Mouse (Mus musculus) intestine, embryonic 15.5 days (tissue): ENCODE results near the gene Syt9. TPM values are rescaled to one million over a fixed set of nuclear protein-coding genes. Genes with fewer than 3 reads are reported as not detected.

Source experiments
- ATAC-seq: fragments of 200-750 bp; cut with Nextera tagmentation; 2 replicates; pipeline ENCODE4 v1.8.0; 2017; ENCODE audit warnings: moderate TSS enrichment, moderate library complexity
- H3K27ac ChIP-seq: fragments of 300-500 bp; sonication (generic); 2 replicates; pipeline ENCODE4 v1.5.1; 2015; ENCODE audit warnings: mild to moderate bottlenecking, inconsistent platforms
- H3K27me3 ChIP-seq: fragments of 300-500 bp; sonication (generic); replicated peaks from 2 replicates; pipeline ENCODE4 v1.6.1; 2015; ENCODE audit warnings: inconsistent platforms
- H3K36me3 ChIP-seq: fragments of 300-500 bp; sonication (generic); 2 replicates; pipeline ENCODE4 v1.6.1; 2015; ENCODE audit warnings: inconsistent platforms
- H3K4me1 ChIP-seq: fragments of 300-500 bp; sonication (generic); replicated peaks from 2 replicates; pipeline ENCODE4 v1.6.1; 2015; ENCODE audit warnings: inconsistent platforms
- H3K4me2 ChIP-seq: fragments of 300-500 bp; sonication (generic); replicated peaks from 2 replicates; pipeline ENCODE4 v1.6.1; 2015; ENCODE audit warnings: mild to moderate bottlenecking, inconsistent platforms
- H3K4me3 ChIP-seq: fragments of 300-500 bp; sonication (generic); replicated peaks from 2 replicates; pipeline ENCODE4 v1.5.1; 2015; ENCODE audit warnings: inconsistent platforms
- H3K9ac ChIP-seq: fragments of 300-500 bp; sonication (generic); 2 replicates; pipeline ENCODE4 v1.6.1; 2015; ENCODE audit warnings: inconsistent platforms
- H3K9me3 ChIP-seq: fragments of 300-500 bp; sonication (generic); 2 replicates; pipeline ENCODE4 v1.6.1; 2016; ENCODE audit warnings: inconsistent platforms
- WGBS: fragments of 180-500 bp; shearing (Covaris S2); methylation state at CpG from one replicate; pipeline ENCODE4 v1.1.7; 2015; 5-methylcytosine and 5-hydroxymethylcytosine counted together
- polyA plus RNA-seq: library from polyadenylated mRNA; unstranded; fragments of >200 nt; fragmentation: Nextera tagmentation; extraction: Ambion mirVana; gene quantifications from 2 replicates; pipeline ENCODE4 v1.2.1, GENCODE M21; 2015

Gene Syt9
- 3.5 and 4.4 TPM in 2 replicates for polyA plus RNA-seq

DNA sequence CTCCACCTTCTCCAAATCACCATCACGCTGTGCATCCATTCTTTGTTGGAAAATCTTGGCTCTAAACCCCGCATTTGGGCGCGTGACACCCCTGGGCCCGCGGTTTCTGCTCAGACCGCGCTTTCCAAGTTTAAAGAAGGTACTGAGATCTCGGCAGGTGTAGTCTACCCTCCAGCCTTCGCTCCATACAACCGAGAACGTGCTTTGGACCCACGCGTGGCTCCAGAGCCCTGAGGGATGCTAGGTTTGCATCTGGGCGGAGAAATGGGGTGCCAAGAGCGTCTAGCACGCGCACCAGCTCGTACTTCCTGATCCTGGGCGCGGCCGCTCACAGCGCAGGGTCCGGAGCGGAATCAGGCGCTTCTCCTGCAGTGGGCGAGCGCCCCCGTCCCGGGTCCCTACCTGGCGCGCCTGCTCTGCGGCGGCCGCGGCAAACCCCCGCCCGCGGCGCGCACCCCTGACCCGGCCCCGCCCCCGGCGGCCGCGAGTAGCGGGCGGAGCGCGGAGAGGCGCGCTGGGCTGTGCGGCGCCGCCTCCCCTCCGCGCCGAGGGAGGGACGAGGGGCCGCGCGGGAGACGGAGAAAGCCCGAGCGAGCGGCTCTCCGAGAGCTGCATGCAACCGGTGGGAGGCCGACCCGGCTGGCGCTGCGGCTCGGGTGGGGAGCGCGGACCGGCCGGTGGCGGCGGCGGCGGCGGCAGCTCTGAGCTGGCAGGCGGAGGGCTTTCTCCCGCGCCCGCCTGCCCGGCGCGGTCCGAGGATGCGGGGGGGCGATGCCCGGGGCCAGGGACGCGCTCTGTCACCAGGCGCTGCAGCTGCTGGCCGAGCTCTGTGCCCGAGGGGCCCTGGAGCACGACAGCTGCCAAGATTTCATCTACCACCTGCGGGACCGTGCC is at the start of gene Syt9:
Gene Syt9 (plus strand): TSS at position 497 of the 894 bp plus-strand sequence.
- Histone ChIP-seq H3K27ac (no peak within 1 kb of the TSS), H3K27me3 (peaks cover 12% of the 10 kb centered on the region; the same call in 1 of the 2 replicates), H3K9me3 (no peaks in the 10 kb centered on the region), H3K36me3 (no peaks in the 10 kb centered on the region), H3K4me2 (peak within 1 kb of the TSS; percentile 100), H3K4me3 (peak within 1 kb of the TSS; percentile 69), H3K4me1 (peaks cover 10% of the 10 kb centered on the region), H3K9ac (peak within 1 kb of the TSS; percentile 58)
- WGBS, result under 1% methylated on average over 87 of the region's 102 CpGs
- ATAC-seq, result peak; percentile 97

DNA sequence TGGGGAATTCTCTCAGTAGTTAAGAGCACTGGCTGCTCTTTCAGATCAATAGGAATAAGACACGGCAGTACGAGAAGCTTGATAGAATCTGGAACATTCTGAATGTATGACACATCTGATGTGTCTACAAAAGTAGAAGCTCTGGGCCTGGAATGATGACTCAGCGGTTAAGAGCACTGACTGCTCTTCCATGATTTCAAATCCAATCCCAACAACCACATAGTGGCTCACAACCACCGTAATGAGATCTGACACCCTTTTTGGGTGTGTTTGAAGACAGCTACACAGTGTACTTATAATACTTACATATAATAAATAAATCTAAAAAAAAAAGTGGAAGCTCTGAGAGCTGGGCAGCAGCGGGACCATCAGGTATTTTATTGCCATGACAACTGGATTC is 31.5 kb upstream of the Syt9 start:
- H3K27ac ChIP-seq, result no peak overlapping the region
- H3K4me2 ChIP-seq, result no peak overlapping the region
- H3K4me3 ChIP-seq, result no peak overlapping the region
- H3K9ac ChIP-seq, result no peak overlapping the region
- no peaks in the 10 kb centered on the region for H3K27me3 ChIP-seq
- no peaks in the 10 kb centered on the region for H3K36me3 ChIP-seq
- no peaks in the 10 kb centered on the region for H3K9me3 ChIP-seq
- no peak for ATAC-seq
- WGBS, result 76% methylated on average over 5 of the region's 5 CpGs
- H3K4me1 ChIP-seq, result no peaks in the 10 kb centered on the region

DNA sequence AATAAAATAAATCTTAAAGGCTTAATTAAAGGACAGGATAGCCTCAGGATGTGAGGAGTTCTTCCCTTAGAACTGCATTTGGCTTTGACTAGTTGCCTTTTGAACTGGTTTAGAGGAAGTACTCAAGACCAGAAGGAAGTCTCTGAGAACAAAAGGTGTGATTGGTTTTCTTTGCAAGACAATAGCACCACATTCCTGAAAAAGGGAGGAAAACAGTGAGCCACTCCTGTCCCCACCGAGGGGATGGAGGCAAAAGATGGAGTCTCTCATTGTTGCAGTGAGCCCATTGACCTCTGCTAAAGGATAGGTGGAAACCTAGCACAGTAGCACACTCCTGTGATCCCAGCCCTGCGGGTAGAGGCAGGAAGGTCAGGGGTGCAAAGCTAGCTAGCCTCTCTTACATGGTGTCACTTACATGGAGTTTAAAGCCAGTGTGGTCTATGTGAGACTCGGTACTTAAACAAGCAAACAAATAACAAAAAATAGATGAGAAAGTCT is 30.9 kb upstream of the Syt9 start:
- ATAC-seq, result no peak
- no peaks in the 10 kb centered on the region for H3K27me3 ChIP-seq
- no peak overlapping the region for H3K4me2 ChIP-seq
- no peaks in the 10 kb centered on the region for H3K4me1 ChIP-seq
- H3K9me3 ChIP-seq, result no peaks in the 10 kb centered on the region
- H3K27ac ChIP-seq, result no peak overlapping the region
- no peak overlapping the region for H3K4me3 ChIP-seq
- WGBS, result 56% methylated on average over 3 of the region's 3 CpGs
- H3K36me3 ChIP-seq, result no peaks in the 10 kb centered on the region
- H3K9ac ChIP-seq, result no peak overlapping the region

- Histone ChIP-seq H3K9me3 (no peaks in the 10 kb centered on the region), H3K27ac (no peak overlapping the region), H3K27me3 (no peaks in the 10 kb centered on the region), H3K4me2 (no peak overlapping the region), H3K36me3 (no peaks in the 10 kb centered on the region), H3K4me3 (no peak overlapping the region), H3K9ac (no peak overlapping the region), H3K4me1 (no peaks in the 10 kb centered on the region)
- 59% methylated on average over 1 of the region's 1 CpGs for WGBS
- ATAC-seq, result no peak
Measured at GRCm38 (mm10) chr7:107340221-107340620, 30.3 kb upstream of the Syt9 start.

GRCm38 (mm10) chr7:107341519-107342190 is 28.9 kb upstream of the Syt9 start:
- whole genome bisulfite sequencing, result 63% methylated on average over 8 of the region's 8 CpGs
- no peak for ATAC-seq

GRCm38 (mm10) chr7:107349201-107349600 is 21.3 kb upstream of the Syt9 start:
- WGBS, result 85% methylated on average over 1 of the region's 1 CpGs
- no peak for ATAC-seq
- no peaks in the 10 kb centered on the region for H3K4me1 ChIP-seq
- no peak overlapping the region for H3K4me2 ChIP-seq
- no peak overlapping the region for H3K9ac ChIP-seq
- no peak overlapping the region for H3K4me3 ChIP-seq
- H3K36me3 ChIP-seq, result no peaks in the 10 kb centered on the region
- no peaks in the 10 kb centered on the region for H3K9me3 ChIP-seq
- no peak overlapping the region for H3K27ac ChIP-seq
- H3K27me3 ChIP-seq, result no peaks in the 10 kb centered on the region

More at GRCm38 (mm10) chr7:107341519-107342190, 28.9 kb upstream of the Syt9 start:
- Histone ChIP-seq H3K36me3 (no peaks in the 10 kb centered on the region), H3K9ac (no peak overlapping the region), H3K27me3 (no peaks in the 10 kb centered on the region), H3K9me3 (no peaks in the 10 kb centered on the region), H3K4me1 (no peaks in the 10 kb centered on the region), H3K4me2 (no peak overlapping the region), H3K4me3 (no peak overlapping the region), H3K27ac (no peak overlapping the region)

DNA sequence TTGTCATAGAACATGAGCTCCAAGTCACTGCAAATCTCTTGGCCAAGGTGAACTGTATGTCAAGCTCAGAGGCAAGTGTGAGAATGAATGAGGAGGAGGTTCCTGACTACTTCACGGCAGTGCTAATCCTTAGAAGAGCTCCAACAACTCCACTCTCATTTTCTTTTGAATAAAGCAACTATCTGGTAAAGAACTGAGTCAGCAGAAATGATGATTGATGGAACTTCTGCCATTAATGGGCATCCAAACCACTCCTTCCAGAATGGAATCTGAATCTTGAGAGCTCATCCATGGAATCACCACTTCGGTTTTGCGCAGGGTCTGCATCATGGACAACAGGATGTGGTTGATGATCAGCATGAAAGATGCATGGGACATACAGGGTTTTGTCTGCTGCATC is 8.4 kb upstream of the Syt9 start:
- no peak overlapping the region for H3K4me2 ChIP-seq
- 87% methylated on average over 3 of the region's 3 CpGs for WGBS
- no peak overlapping the region for H3K9ac ChIP-seq
- no peaks in the 10 kb centered on the region for H3K27me3 ChIP-seq
- H3K36me3 ChIP-seq, result no peaks in the 10 kb centered on the region
- no peak for ATAC-seq
- no peaks in the 10 kb centered on the region for H3K9me3 ChIP-seq
- H3K27ac ChIP-seq, result no peak overlapping the region
- no peak overlapping the region for H3K4me3 ChIP-seq
- H3K4me1 ChIP-seq, result no peaks in the 10 kb centered on the region

DNA sequence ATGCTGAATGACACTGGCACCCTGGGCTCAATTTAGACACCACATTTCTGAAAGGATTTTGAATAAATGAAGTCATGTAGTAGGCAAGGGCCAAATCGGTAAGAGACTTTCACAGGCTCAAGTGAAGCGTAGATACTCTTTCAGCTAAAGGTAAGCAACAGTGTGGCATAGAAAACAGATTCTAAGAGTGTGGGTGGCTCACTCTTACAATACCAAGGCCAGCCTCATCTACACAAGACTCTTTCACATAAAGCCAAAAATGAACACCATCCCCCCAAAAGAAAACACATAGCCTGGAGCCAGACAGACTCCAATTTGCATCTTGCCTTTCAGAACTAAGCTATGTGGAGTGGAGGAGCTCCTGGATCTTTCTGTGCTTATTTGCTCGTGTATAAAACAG is 7.9 kb upstream of the Syt9 start:
- Histone ChIP-seq H3K4me3 (no peak overlapping the region), H3K9me3 (no peaks in the 10 kb centered on the region), H3K4me1 (no peaks in the 10 kb centered on the region), H3K27me3 (no peaks in the 10 kb centered on the region), H3K9ac (no peak overlapping the region), H3K36me3 (no peaks in the 10 kb centered on the region), H3K27ac (no peak overlapping the region), H3K4me2 (no peak overlapping the region)
- 81% methylated on average over 3 of the region's 3 CpGs for WGBS
- no peak for ATAC-seq

DNA sequence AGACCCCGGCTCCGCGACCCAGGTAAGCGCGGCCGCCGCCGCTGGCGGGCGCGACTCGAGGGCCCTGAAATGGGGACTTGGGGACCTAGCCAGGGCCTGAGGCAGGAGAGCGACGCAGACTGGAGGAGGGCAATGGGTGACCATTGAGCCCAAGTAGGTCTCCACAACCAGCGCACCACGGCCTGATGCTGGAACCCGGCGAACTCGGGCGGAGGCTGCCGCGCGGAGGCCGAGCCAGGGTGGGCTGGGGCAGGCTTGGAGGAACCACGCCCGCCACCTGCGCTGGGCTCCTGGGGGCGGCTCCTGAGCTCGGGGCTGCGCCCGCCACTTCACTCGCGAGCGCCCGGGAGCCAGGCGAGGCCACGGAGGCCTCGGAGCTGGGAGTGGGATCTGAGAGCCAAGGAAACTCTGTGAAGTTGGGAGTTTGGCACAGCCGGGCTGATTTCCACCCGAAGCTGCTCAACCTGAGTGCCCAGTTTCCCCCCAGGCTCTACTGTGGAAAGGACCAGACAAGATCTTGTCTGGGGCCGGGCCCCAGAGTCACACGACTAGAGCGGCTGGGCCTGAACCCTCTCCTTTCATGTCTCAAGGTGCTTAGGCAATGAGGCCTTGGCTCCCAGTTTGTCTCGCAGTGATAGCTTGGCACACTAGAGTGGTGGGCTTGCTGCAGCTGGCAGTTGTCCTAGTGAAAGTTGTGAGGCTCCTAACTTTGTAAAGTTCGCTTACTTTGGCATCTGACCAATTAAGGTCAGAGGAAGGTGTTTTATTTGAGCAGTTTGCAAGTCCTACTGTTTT is 795 bp downstream of the Syt9 start:
- no peaks in the 10 kb centered on the region for H3K36me3 ChIP-seq
- 3% methylated on average over 45 of the region's 45 CpGs for WGBS
- H3K4me1 ChIP-seq, result peaks cover 10% of the 10 kb centered on the region
- H3K9ac ChIP-seq, result peak overlapping the region; percentile 58
- H3K27me3 ChIP-seq, result peaks cover 12% of the 10 kb centered on the region; the same call in 1 of the 2 replicates
- no peak overlapping the region for H3K27ac ChIP-seq
- ATAC-seq, result peak; percentile 68
- H3K4me2 ChIP-seq, result peak overlapping the region; percentile 100
- H3K9me3 ChIP-seq, result no peaks in the 10 kb centered on the region
- peak overlapping the region; percentile 69 for H3K4me3 ChIP-seq

DNA sequence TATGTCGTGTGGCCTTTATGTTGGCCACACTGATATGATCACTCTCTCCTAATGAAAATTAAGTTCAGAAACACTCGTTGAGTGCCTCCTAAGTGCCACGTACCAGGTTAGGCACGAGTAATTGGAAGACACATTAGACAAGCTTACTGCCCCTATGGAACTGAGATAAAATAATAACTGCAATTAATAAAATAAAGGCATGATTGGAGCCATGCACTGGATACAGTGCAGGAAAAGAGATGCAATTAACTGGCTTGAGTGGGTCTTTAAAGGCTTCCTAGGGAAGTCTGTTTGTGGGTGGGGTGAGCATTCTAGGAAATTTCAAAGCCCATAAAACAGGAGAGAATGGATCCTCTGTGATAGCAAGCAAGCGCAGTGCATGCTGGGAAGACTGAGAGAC is 10.0 kb downstream of the Syt9 start:
- ATAC-seq, result no peak
- 87% methylated on average over 5 of the region's 5 CpGs for WGBS

GRCm38 (mm10) chr7:107389604-107390003 is 19.1 kb downstream of the Syt9 start:
- ATAC-seq, result no peak
- no peaks in the 10 kb centered on the region for H3K36me3 ChIP-seq
- H3K4me1 ChIP-seq, result no peaks in the 10 kb centered on the region
- no peak overlapping the region for H3K27ac ChIP-seq
- no peak overlapping the region for H3K4me2 ChIP-seq
- no peak overlapping the region for H3K4me3 ChIP-seq
- no peaks in the 10 kb centered on the region for H3K27me3 ChIP-seq
- H3K9ac ChIP-seq, result no peak overlapping the region
- no peaks in the 10 kb centered on the region for H3K9me3 ChIP-seq

More for the DNA sequence above, 10.0 kb downstream of the Syt9 start:
- Histone ChIP-seq H3K9me3 (no peaks in the 10 kb centered on the region), H3K9ac (no peak overlapping the region), H3K4me3 (no peak overlapping the region), H3K4me1 (no peaks in the 10 kb centered on the region), H3K4me2 (no peak overlapping the region), H3K36me3 (no peaks in the 10 kb centered on the region), H3K27me3 (no peaks in the 10 kb centered on the region), H3K27ac (no peak overlapping the region)

DNA sequence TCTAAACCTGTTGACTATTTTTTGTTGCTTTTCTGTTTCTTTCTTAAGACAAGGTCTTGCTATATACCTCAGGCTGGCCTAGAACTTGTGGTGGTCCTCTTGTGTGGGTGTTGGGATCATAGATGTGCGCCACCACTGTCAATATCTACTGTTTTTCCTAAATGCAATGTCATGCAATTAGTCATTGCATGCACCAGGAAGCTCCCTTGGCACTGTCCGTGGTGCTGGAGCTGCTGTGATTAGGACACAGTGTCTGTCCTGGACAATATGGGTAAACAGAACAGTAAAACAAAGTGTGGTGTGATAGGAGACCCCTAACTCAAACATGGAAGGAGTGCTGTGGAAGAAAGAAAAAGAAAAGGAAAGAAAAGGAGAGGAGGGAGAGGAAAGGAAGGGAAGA is 22.2 kb downstream of the Syt9 start:
- Histone ChIP-seq H3K27me3 (no peaks in the 10 kb centered on the region), H3K4me2 (no peak overlapping the region), H3K36me3 (no peaks in the 10 kb centered on the region), H3K27ac (no peak overlapping the region), H3K4me3 (no peak overlapping the region), H3K9me3 (no peaks in the 10 kb centered on the region), H3K9ac (no peak overlapping the region), H3K4me1 (no peaks in the 10 kb centered on the region)
- no peak for ATAC-seq
- WGBS, result 60% methylated on average over 2 of the region's 2 CpGs
